Mouse (Mus musculus): Measurements from ENCODE around the gene Clta.

DNA sequence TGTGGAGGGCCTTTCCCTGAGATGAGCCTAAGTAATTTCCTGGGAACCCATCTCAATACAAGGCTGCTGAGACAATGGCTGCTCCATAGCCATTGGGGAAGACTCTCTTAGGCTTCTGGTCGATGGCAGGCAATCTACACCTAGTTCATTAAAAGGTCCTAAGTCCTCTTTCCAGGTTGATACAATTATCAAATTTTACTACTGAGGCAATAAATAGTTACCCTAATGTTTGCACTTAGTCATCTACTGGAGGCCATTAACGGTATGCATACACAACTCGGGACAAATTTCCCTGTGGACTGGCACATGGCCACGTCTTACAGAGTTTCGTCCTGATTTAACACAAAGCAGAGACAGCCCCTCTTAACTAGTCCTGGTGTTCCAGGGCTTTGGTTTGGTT lies 38.2 kb downstream of the Clta start:
- TF ChIP-seq USF1 (IDR thresholded peaks at IDR 0.05; ENCODE audit: low read depth, low read length): no peak
- no peak for TF ChIP-seq CTCF (conservative IDR thresholded peaks at IDR 0.05 in 1 of 2, IDR thresholded peaks at IDR 0.05 in 1 of 2; ENCODE audit: low read depth in 2 of 2, low read length in 2 of 2)
- no peak for TF ChIP-seq POLR2A (IDR thresholded peaks at IDR 0.05; ENCODE audit: low read depth, low read length)
- TF ChIP-seq MAX (IDR thresholded peaks at IDR 0.05; ENCODE audit: low read length): no peak
- TF ChIP-seq EP300 (IDR thresholded peaks at IDR 0.05; ENCODE audit: low read length): no peak
- no peak for TF ChIP-seq MEF2A (IDR thresholded peaks at IDR 0.05; ENCODE audit: borderline replicate concordance, low read depth, low read length)
- no peak for TF ChIP-seq ETS1 (conservative IDR thresholded peaks at IDR 0.05; ENCODE audit: low read depth, low read length)
- no peak for TF ChIP-seq POLR2AphosphoS2 (IDR thresholded peaks at IDR 0.05; ENCODE audit: low read depth, low read length)
- TF ChIP-seq KAT2A (IDR thresholded peaks at IDR 0.05; ENCODE audit: insufficient replicate concordance, low read length): no peak
- TF ChIP-seq CHD2 (IDR thresholded peaks at IDR 0.05; ENCODE audit: low read length): no peak
- no peak for TF ChIP-seq MYC (IDR thresholded peaks at IDR 0.05; ENCODE audit: low read depth, low read length)
- no peak for TF ChIP-seq MAFK (IDR thresholded peaks at IDR 0.05; ENCODE audit: insufficient replicate concordance, low read length)
- TF ChIP-seq TBP (conservative IDR thresholded peaks at IDR 0.05; ENCODE audit: low read depth, low read length): no peak
- TF ChIP-seq TCF12 (IDR thresholded peaks at IDR 0.05; ENCODE audit: low read depth, low read length): no peak

Measured in CH12.LX (cell line).